ENCODE assay signal across 17 mouse cellular contexts in genomic region chr19:59423685-59424084, GRCm38 (mm10). TPM values are rescaled to one million over a fixed set of nuclear protein-coding genes. Genes with fewer than 3 reads are reported as not detected.
DNase-seq lines count a peak whose midpoint lies in the region; ATAC-seq and TF ChIP-seq lines count a peak whose summit lies in the region.
"Had no signal": no experiment of that assay in that cellular context is flagged by ENCODE, and none has a peak within 500 bp of the region (broad histone marks: within the 10 kb centered on the region; RNA-seq: fewer than 3 reads in every experiment).

No protein-coding gene starts in this region.

- H3K9ac ChIP-seq in midbrain, embryonic 14.5 days (replicated peaks; ENCODE audit: low read length), result no peak overlapping the region
- H3K9ac ChIP-seq in midbrain, embryonic 16.5 days (ENCODE audit: low read depth, low read length), result no peak overlapping the region
- H3K9ac ChIP-seq in forebrain, postnatal 0 days, result no peak overlapping the region
- H3K9ac ChIP-seq: kidney, embryonic 15.5 days had no signal

- no peak for ATAC-seq in midbrain, embryonic 14.5 days (ENCODE audit: low FRiP score, low TSS enrichment)
- no peak for ATAC-seq in midbrain, embryonic 16.5 days
- ATAC-seq in forebrain, postnatal 0 days, result peak; percentile 12; the same call in 1 of the 2 replicates

- intact Hi-C loops in left cerebral cortex, adult 2 months (cut with DNase I), result no loop called here

- no peak overlapping the region for H3K4me3 ChIP-seq in midbrain, embryonic 14.5 days (replicated peaks; ENCODE audit: low read depth, low read length)
- H3K4me3 ChIP-seq in midbrain, embryonic 16.5 days (ENCODE audit: low read depth, low read length), result no peak overlapping the region
- H3K4me3 ChIP-seq in forebrain, postnatal 0 days (ENCODE audit: low read depth, low read length), result no peak overlapping the region
- no peak overlapping the region for H3K4me3 ChIP-seq in left cerebral cortex, adult 2 months
- H3K4me3 ChIP-seq: gastrocnemius, adult 2 months; heart, embryonic 10.5 days; kidney, embryonic 15.5 days had no signal

- H3K27me3 ChIP-seq in midbrain, embryonic 14.5 days (ENCODE audit: control insufficient read depth, insufficient read depth, low read length), result no peaks in the 10 kb centered on the region
- peaks cover 4% of the 10 kb centered on the region; the same call in 1 of the 2 replicates for H3K27me3 ChIP-seq in midbrain, embryonic 16.5 days (ENCODE audit: control insufficient read depth, insufficient read depth, low read depth, low read length)
- no peaks in the 10 kb centered on the region for H3K27me3 ChIP-seq in forebrain, postnatal 0 days (ENCODE audit: insufficient read depth, low read length)

- no peak overlapping the region for H3K4me2 ChIP-seq in midbrain, embryonic 14.5 days (ENCODE audit: low read length)
- no peak overlapping the region for H3K4me2 ChIP-seq in midbrain, embryonic 16.5 days (ENCODE audit: low read length)
- no peak overlapping the region for H3K4me2 ChIP-seq in forebrain, postnatal 0 days (ENCODE audit: low read depth)
- H3K4me2 ChIP-seq: kidney, embryonic 15.5 days had no signal

- peak; percentile 28 for DNase-seq in midbrain, embryonic 14.5 days
- peak; percentile 29 for DNase-seq in embryo, embryonic 9.5 days (ENCODE audit: extremely low spot score)
- DNase-seq in forebrain, postnatal 0 days, result no peak
- DNase-seq in retina, postnatal 1 day, result peak; percentile 68
- DNase-seq in lung, postnatal 10 days, result no peak
- no peak for DNase-seq in cerebellum, postnatal 25 days
- no peak for DNase-seq in left cerebral cortex, adult 2 months (ENCODE audit: extremely low spot score in 1 of 2, low spot score in 2 of 2)
- DNase-seq: adrenal gland, postnatal 14 days; gastrocnemius, adult 2 months; layer of hippocampus, adult 9-11 months; lung, adult 18-20 months; spleen, adult 18-20 months had no signal

- no peaks in the 10 kb centered on the region for H3K4me1 ChIP-seq in midbrain, embryonic 14.5 days (ENCODE audit: control insufficient read depth, insufficient read depth, low read length)
- no peaks in the 10 kb centered on the region for H3K4me1 ChIP-seq in midbrain, embryonic 16.5 days (ENCODE audit: control insufficient read depth, insufficient read depth, low read length)
- H3K4me1 ChIP-seq in forebrain, postnatal 0 days (ENCODE audit: insufficient read depth), result no peaks in the 10 kb centered on the region
- H3K4me1 ChIP-seq: heart, embryonic 10.5 days had no signal

- no peaks in the 10 kb centered on the region for H3K36me3 ChIP-seq in midbrain, embryonic 14.5 days (ENCODE audit: control insufficient read depth, insufficient read depth, low read length)
- no peaks in the 10 kb centered on the region for H3K36me3 ChIP-seq in midbrain, embryonic 16.5 days (ENCODE audit: control insufficient read depth, insufficient read depth, low read length)
- H3K36me3 ChIP-seq in forebrain, postnatal 0 days (ENCODE audit: insufficient read depth), result no peaks in the 10 kb centered on the region
- H3K36me3 ChIP-seq: heart, embryonic 10.5 days had no signal

- no peak for TF ChIP-seq CTCF in forebrain, postnatal 0 days (IDR thresholded peaks at IDR 0.05; ENCODE audit: low read depth)
- TF ChIP-seq CTCF in left cerebral cortex, adult 2 months (IDR thresholded peaks at IDR 0.05), result no peak

- H3K9me3 ChIP-seq in midbrain, embryonic 14.5 days (ENCODE audit: control insufficient read depth, low read length), result peaks cover 3% of the 10 kb centered on the region; the same call in 1 of the 2 replicates
- H3K9me3 ChIP-seq in midbrain, embryonic 16.5 days (replicated peaks; ENCODE audit: control insufficient read depth, low read length, poor library complexity, severe bottlenecking), result no peaks in the 10 kb centered on the region
- no peaks in the 10 kb centered on the region for H3K9me3 ChIP-seq in forebrain, postnatal 0 days (ENCODE audit: low read length)
- H3K9me3 ChIP-seq: kidney, embryonic 15.5 days had no signal

- 42% methylated on average over 6 of the region's 6 CpGs for WGBS in midbrain, embryonic 14.5 days
- WGBS in midbrain, embryonic 16.5 days, result 39% methylated on average over 6 of the region's 6 CpGs
- 45% methylated on average over 6 of the region's 6 CpGs for WGBS in forebrain, postnatal 0 days

- H3K27ac ChIP-seq in midbrain, embryonic 14.5 days (replicated peaks; ENCODE audit: low read depth, low read length), result no peak overlapping the region
- H3K27ac ChIP-seq in midbrain, embryonic 16.5 days (ENCODE audit: low read length), result no peak overlapping the region
- no peak overlapping the region for H3K27ac ChIP-seq in forebrain, postnatal 0 days (ENCODE audit: low read depth, low read length)
- no peak overlapping the region for H3K27ac ChIP-seq in left cerebral cortex, adult 2 months
- H3K27ac ChIP-seq: gastrocnemius, adult 2 months; heart, embryonic 10.5 days; kidney, embryonic 15.5 days had no signal

RNA-seq across cellular contexts. Expression of gene Emx2, which starts 34.5 kb away (rescaled TPM):
- 18.5 and 19.1 TPM in 2 replicates for polyA plus RNA-seq in midbrain, embryonic 14.5 days (2014; fragmentation: Nextera tagmentation; extraction: Ambion mirVana)
- polyA plus RNA-seq in midbrain, embryonic 16.5 days (2015; fragmentation: Nextera tagmentation; extraction: Ambion mirVana), result 10.8 and 14.2 TPM in 2 replicates
- 3.2 and 6.0 TPM in 2 replicates for total RNA-seq in forebrain, postnatal 0 days (2014; rRNA removed)
- polyA plus RNA-seq in forebrain, postnatal 0 days (2015; fragmentation: Nextera tagmentation; extraction: Ambion mirVana), result 4.7 and 11.2 TPM in 2 replicates
- 10 to 100 TPM; 14.5 to 15.6 TPM for total RNA-seq in left cerebral cortex, adult 2 months (2021)
- total RNA-seq: adrenal gland, postnatal 14 days; hematopoietic stem cell, adult 5-6 weeks; megakaryocyte progenitor cell, adult 5-6 weeks had no signal

Comparison
In these comparisons a context has a peak if more than half of its experiments do, and no peak if none do; other contexts are left out.
1. DNase-seq: peak in midbrain, embryonic 14.5 days (single experiment), embryo, embryonic 9.5 days (single experiment) and retina, postnatal 1 day (single experiment); none in forebrain, postnatal 0 days (single experiment), lung, postnatal 10 days (single experiment), cerebellum, postnatal 25 days (0 of 2) and left cerebral cortex, adult 2 months (0 of 2).